Mouse (Mus musculus): Measurements from ENCODE around the gene Ptprn2.
A peak's percentile ranks its signal among the peaks of the same experiment; 100 is the strongest.

Ptprn2 gene

DNA sequence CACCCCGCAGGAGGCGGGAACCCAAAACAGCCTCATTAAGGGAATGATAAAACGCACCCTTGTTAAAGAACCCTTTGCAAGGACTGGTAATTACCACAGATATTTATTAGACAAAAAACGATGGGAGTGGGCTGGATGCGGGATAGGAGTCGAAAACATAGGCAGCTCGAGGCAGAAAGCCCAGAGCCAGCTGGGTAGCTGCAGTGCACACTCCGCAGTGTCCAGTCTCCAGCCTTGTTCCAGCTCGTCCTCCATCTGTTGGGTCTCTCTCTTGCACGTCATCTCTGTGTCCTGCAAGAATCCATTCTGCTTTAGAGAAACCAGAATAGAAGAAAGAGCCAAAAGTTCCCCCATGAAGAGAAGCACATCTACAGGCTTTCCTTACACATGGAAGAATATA is 564.3 kb downstream of the Ptprn2 start:
- ATAC-seq (ENCODE audit: low TSS enrichment): no peak

DNA sequence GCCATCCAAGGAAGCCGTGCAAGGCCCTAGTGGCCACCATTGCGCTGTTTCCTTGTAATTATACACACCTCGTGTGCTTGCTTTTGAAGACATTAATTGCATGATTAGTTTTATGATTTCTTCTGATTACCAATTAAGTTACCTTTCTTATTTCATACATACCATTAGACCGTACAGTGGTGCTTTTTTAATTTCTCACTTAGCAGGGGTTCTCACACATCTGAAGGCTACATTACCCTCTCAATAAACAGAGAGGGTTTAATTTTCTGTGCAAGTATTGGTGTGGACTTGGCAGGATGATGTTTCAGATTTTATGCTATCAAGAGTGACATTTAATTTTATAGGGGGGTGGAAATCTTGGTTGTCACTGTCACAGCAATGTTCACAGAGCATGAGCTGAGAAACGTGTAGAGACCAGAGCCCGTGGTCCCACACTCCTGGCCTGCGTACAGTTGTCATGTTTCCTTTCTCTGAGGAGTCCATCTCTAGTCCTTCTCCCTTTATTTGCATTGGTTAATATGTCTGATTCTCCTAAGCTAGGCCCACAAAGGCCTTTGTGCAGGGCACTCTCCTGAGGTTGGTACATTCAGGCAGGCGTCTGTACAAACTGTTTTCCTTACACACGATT is 567.8 kb downstream of the Ptprn2 start:
- no peak for ATAC-seq (ENCODE audit: low TSS enrichment)

GRCm38 (mm10) chr12:117053851-117054769 is 568.6 kb downstream of the Ptprn2 start:
- peak; percentile 38 for ATAC-seq (ENCODE audit: low TSS enrichment)

DNA sequence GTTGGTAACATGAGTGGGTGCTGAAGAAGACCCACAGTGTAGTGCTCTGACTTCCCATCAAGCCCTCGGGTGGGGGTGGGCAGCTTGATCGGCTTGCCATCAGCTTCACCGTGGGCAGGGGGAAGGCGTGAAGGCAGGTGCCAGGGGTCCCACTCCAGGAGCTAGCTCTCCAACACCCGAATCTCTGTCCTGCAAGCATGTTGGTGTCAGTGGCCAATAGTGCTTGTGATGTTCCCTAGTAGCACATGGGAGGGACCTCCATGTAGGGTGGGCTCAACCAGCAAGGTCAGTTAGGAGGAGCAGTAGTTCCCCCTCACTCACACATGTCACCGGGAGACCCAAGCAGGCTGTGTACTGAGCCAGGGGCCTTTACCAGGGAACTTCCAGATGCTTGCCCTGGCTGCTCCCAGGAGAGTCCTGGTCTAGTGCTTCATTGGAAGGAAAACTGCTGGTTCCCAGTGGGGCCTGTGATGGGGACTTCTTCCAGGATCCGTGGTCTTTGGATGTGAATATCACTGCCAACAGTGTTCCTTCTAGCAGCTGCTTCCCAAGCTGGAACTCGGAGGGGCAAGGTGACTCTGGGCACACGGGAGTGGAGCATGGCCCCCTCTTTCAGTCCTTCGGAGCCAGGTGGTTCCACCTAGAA is 569.5 kb downstream of the Ptprn2 start:
- no peak for ATAC-seq (ENCODE audit: low TSS enrichment)

DNA sequence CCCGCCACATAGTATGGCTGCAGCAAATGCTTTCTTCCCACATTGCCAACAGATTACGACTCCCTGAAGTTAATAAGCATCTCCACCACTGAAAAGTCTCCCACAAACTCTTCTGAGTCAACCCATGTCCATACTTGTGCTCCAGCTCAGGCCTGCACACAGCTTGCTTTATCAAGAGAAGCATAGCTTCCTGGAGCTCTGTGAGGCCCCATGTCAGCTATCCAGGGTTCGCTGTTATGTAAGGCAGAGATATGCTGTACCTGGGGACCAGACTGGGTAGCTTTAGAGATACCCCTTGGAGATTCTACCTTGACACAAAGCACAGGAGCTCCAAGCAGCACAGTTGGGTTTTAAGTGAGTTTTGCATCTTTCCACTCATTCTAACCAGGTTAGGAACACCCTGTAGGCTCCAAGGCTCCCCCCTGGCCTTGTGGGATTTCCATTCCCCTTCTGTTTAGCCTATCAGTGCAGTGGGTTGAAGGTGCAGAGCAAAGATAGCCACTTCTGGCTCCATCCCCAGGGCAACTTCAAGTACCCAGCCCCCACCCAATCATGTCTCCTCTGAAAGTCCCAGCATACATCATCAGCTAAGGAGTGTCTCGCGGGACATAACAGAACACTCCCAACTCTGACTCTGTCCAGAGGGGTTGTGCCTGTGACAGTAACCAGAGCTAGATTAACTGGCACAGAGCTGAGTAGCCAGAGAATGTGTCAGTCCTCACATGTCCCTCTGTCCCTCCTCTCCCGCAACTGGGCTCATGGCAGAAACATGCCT is 572.9 kb downstream of the Ptprn2 start:
- ATAC-seq (ENCODE audit: low TSS enrichment): no peak

- ATAC-seq (ENCODE audit: low TSS enrichment): no peak
These were observed 573.5 kb downstream of the Ptprn2 start for GRCm38 (mm10) chr12:117058975-117059374.

DNA sequence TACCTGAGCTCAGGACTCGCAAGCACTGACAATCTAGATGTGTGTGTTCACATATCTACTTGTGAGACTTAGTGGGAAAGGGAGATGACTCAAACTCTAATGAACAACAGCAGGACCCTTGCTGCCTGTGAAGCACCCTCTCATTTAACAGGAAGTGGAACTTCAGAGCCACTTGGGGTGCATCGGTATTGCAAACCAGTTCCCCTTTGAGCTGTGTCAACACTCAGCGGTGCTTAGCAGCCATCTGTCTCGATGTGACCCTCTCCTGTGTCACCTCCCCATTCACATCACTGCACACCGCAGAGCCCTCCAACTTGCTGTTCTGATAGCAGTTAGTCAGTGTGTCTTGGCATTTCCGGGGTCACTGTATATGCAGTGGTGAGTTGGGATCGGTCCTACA is 592.1 kb downstream of the Ptprn2 start:
- no peak for ATAC-seq (ENCODE audit: low TSS enrichment)

GRCm38 (mm10) chr12:117078945-117079344 is 593.4 kb downstream of the Ptprn2 start:
- peak; percentile 91 for ATAC-seq (ENCODE audit: low TSS enrichment)

- ATAC-seq (ENCODE audit: low TSS enrichment): peak; percentile 41
These were observed 594.2 kb downstream of the Ptprn2 start for GRCm38 (mm10) chr12:117079724-117080123.

- no peak for ATAC-seq (ENCODE audit: low TSS enrichment)
These were observed 598.6 kb downstream of the Ptprn2 start for GRCm38 (mm10) chr12:117083856-117084701.

GRCm38 (mm10) chr12:117084702-117085409 is 599.3 kb downstream of the Ptprn2 start:
- no peak for ATAC-seq (ENCODE audit: low TSS enrichment)

DNA sequence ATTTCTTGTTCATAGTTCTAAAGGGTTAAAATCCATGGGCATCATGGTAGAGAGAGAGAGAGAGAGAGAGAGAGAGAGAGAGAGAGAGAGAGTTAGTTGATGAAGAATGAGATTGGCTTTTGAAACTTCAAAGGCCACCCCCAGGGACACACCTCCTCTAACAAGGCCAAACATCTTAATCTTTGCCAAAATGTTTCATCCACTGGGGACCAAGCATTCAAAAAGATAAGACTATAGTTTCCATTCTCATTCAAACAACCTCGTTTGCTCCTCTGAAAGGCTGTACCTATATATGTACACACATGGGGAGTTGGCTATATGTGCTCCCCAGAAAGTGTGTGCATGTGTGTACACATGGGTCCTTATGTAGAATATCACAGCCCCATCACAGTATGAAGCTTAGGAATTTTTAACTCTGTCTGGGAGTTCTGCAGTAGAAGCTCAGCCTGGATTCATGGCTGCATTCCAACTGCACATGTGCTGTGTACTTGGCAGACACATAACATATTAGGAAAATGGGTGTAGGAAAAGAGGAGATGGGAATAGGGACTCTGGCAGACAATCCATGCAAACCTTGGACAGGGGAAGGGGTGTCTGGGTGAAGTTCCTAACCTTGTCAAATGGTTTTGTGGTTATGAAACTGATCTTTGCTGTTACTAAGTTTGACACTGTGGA is 600.3 kb downstream of the Ptprn2 start:
- ATAC-seq (ENCODE audit: low TSS enrichment): 0 out of 2 replicates have a peak, but pooled peaks have one; percentile 20

- no peak for ATAC-seq (ENCODE audit: low TSS enrichment)
These were observed 607.0 kb downstream of the Ptprn2 start for GRCm38 (mm10) chr12:117092345-117093107.

GRCm38 (mm10) chr12:117095941-117096340 is 610.4 kb downstream of the Ptprn2 start:
- no peak for ATAC-seq (ENCODE audit: low TSS enrichment)

DNA sequence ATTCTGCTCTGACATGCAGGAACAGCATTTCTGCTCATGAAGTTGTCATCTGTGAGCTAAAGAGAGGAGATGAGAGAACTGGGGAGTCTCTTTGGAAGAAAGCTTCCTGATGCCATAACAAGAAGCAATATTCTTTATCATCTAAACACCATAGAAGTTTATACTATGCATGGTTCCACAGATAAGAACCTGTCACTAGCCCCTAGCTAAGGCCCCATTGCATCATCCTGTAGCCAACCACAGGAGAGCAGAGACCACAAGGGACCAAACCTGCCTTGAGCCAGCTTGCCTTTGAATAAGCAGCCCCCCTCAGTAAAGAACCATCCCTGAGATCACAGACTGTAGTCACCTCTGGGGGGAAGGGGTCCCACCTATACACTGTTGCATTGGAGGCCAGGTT is 612.8 kb downstream of the Ptprn2 start:
- ATAC-seq (ENCODE audit: low TSS enrichment): no peak

- ATAC-seq (ENCODE audit: low TSS enrichment): no peak
These were observed 621.2 kb downstream of the Ptprn2 start for GRCm38 (mm10) chr12:117106696-117107095.

GRCm38 (mm10) chr12:117107143-117107616 is 621.7 kb downstream of the Ptprn2 start:
- ATAC-seq (ENCODE audit: low TSS enrichment): peak; percentile 79

GRCm38 (mm10) chr12:117115254-117115865 is 629.8 kb downstream of the Ptprn2 start:
- no peak for ATAC-seq (ENCODE audit: low TSS enrichment)

Data from frontal cortex, adult (tissue).